Mouse (Mus musculus): Measurements from ENCODE around the gene Gpsm1. TPM values are rescaled to one million over a fixed set of nuclear protein-coding genes. Genes with fewer than 3 reads are reported as not detected.

The Gpsm1 gene
- polyA plus RNA-seq, 1 experiment: 57.7 TPM

DNA sequence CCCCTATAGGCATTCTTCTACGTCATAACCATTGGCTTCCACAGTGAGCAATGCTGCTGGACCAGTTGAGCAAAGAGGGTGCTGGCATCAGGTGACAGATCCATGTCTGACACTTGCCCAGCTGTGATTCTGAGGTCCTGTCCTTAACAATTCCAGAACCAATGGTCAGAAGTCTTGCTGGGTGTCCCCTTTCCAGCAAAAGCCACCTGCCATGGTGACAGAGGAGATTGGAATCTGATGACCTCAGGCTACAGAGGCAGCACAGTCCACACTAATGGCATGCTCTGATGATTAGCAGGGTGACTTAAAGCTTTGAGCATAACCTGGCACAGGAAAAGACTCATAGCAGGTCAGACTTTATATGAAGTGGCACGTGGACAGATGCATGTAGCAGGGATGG, 9.8 kb upstream of the Gpsm1 start:
- DNase-seq: no peak
- no peaks in the 10 kb centered on the region for H3K36me3 ChIP-seq (ENCODE audit: control insufficient read depth, insufficient read depth, low read length)
- WGBS: 98% methylated on average over 2 of the region's 2 CpGs
- H3K27ac ChIP-seq (ENCODE audit: control insufficient read depth, insufficient read depth, low read length): no peak overlapping the region
- H3K4me1 ChIP-seq (replicated peaks; ENCODE audit: control insufficient read depth, insufficient read depth, low read length): no peaks in the 10 kb centered on the region
- TF ChIP-seq POLR2A (IDR thresholded peaks at IDR 0.05; ENCODE audit: control insufficient read depth, extremely low read depth, insufficient read depth, low read length, poor library complexity): no peak
- TF ChIP-seq CTCF (IDR thresholded peaks at IDR 0.05; ENCODE audit: borderline replicate concordance, control insufficient read depth, extremely low read depth, insufficient read depth, low read length, poor library complexity): no peak
- no peak overlapping the region for H3K4me3 ChIP-seq (ENCODE audit: control insufficient read depth, insufficient read depth, low read length)
- H3K27me3 ChIP-seq (ENCODE audit: control insufficient read depth, insufficient read depth, low read length): no peaks in the 10 kb centered on the region

DNA sequence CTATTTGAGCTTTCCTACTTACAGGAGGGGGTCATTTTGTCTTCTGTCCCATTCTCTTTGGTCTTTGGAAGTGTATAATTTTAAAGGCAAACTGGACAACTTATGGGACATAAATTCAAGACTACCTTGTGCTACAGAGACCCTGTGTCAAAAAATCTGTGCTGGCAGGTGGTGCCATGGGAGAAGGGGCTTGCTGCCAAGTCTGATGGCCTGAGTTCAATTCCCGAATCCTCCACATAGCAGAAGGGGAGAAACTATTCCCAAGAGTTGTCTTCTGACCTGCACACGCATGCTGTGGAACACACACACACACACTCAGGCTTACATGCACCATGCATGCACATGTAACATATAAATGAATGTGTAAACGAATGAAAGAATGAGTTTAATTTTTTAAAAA, 8.6 kb upstream of the Gpsm1 start:
- no peak overlapping the region for H3K27ac ChIP-seq (ENCODE audit: control insufficient read depth, insufficient read depth, low read length)
- TF ChIP-seq CTCF (IDR thresholded peaks at IDR 0.05; ENCODE audit: borderline replicate concordance, control insufficient read depth, extremely low read depth, insufficient read depth, low read length, poor library complexity): no peak
- no peak for TF ChIP-seq POLR2A (IDR thresholded peaks at IDR 0.05; ENCODE audit: control insufficient read depth, extremely low read depth, insufficient read depth, low read length, poor library complexity)
- no peak overlapping the region for H3K4me3 ChIP-seq (ENCODE audit: control insufficient read depth, insufficient read depth, low read length)
- H3K27me3 ChIP-seq (ENCODE audit: control insufficient read depth, insufficient read depth, low read length): no peaks in the 10 kb centered on the region
- WGBS: 91% methylated on average over 3 of the region's 3 CpGs
- DNase-seq: no peak
- no peaks in the 10 kb centered on the region for H3K36me3 ChIP-seq (ENCODE audit: control insufficient read depth, insufficient read depth, low read length)
- peaks cover 7% of the 10 kb centered on the region for H3K4me1 ChIP-seq (replicated peaks; ENCODE audit: control insufficient read depth, insufficient read depth, low read length)

- WGBS: 88% methylated on average over 10 of the region's 10 CpGs
- no peak overlapping the region for H3K4me3 ChIP-seq (ENCODE audit: control insufficient read depth, insufficient read depth, low read length)
- no peaks in the 10 kb centered on the region for H3K36me3 ChIP-seq (ENCODE audit: control insufficient read depth, insufficient read depth, low read length)
- TF ChIP-seq POLR2A (IDR thresholded peaks at IDR 0.05; ENCODE audit: control insufficient read depth, extremely low read depth, insufficient read depth, low read length, poor library complexity) (no peak), CTCF (IDR thresholded peaks at IDR 0.05; ENCODE audit: borderline replicate concordance, control insufficient read depth, extremely low read depth, insufficient read depth, low read length, poor library complexity) (no peak)
- no peak overlapping the region for H3K27ac ChIP-seq (ENCODE audit: control insufficient read depth, insufficient read depth, low read length)
- H3K4me1 ChIP-seq (replicated peaks; ENCODE audit: control insufficient read depth, insufficient read depth, low read length): peaks cover 20% of the 10 kb centered on the region
- no peak for DNase-seq
- no peaks in the 10 kb centered on the region for H3K27me3 ChIP-seq (ENCODE audit: control insufficient read depth, insufficient read depth, low read length)
Measured at GRCm38 (mm10) chr2:26309739-26310138, 5.6 kb upstream of the Gpsm1 start.

DNA sequence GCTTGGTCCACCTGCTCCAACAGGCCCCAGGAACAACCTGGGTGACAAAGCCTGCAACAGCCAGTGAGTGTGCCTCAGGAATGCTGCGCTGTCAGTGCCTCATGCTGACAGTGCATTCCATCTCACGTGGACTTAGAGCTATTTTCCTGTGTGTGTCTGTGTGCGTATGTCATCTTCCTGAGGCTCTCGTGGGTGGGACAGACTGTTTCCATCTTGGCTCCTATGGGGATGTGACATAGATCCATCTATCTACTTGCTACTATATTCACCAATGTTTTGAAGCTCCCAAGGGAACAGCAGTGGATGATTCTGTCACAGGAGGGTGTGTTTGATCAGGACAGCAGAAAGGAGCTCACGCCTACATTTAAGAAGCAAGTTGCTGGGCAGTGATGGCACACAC, 3.4 kb upstream of the Gpsm1 start:
- 35% methylated on average over 5 of the region's 5 CpGs for WGBS
- DNase-seq: peak; percentile 31
- Histone ChIP-seq H3K4me3 (ENCODE audit: control insufficient read depth, insufficient read depth, low read length) (no peak overlapping the region), H3K27me3 (ENCODE audit: control insufficient read depth, insufficient read depth, low read length) (no peaks in the 10 kb centered on the region), H3K27ac (ENCODE audit: control insufficient read depth, insufficient read depth, low read length) (no peak overlapping the region), H3K4me1 (replicated peaks; ENCODE audit: control insufficient read depth, insufficient read depth, low read length) (peaks cover 36% of the 10 kb centered on the region), H3K36me3 (ENCODE audit: control insufficient read depth, insufficient read depth, low read length) (no peaks in the 10 kb centered on the region)
- TF ChIP-seq POLR2A (IDR thresholded peaks at IDR 0.05; ENCODE audit: control insufficient read depth, extremely low read depth, insufficient read depth, low read length, poor library complexity) (no peak), CTCF (IDR thresholded peaks at IDR 0.05; ENCODE audit: borderline replicate concordance, control insufficient read depth, extremely low read depth, insufficient read depth, low read length, poor library complexity) (no peak)

- DNase-seq: no peak
- Histone ChIP-seq H3K27me3 (ENCODE audit: control insufficient read depth, insufficient read depth, low read length) (no peaks in the 10 kb centered on the region), H3K27ac (ENCODE audit: control insufficient read depth, insufficient read depth, low read length) (no peak overlapping the region), H3K4me3 (ENCODE audit: control insufficient read depth, insufficient read depth, low read length) (no peak overlapping the region), H3K4me1 (replicated peaks; ENCODE audit: control insufficient read depth, insufficient read depth, low read length) (peaks cover 36% of the 10 kb centered on the region), H3K36me3 (ENCODE audit: control insufficient read depth, insufficient read depth, low read length) (no peaks in the 10 kb centered on the region)
- WGBS: 53% methylated on average over 2 of the region's 2 CpGs
- TF ChIP-seq POLR2A (IDR thresholded peaks at IDR 0.05; ENCODE audit: control insufficient read depth, extremely low read depth, insufficient read depth, low read length, poor library complexity) (no peak), CTCF (IDR thresholded peaks at IDR 0.05; ENCODE audit: borderline replicate concordance, control insufficient read depth, extremely low read depth, insufficient read depth, low read length, poor library complexity) (no peak)
Measured at GRCm38 (mm10) chr2:26312812-26313211, 2.5 kb upstream of the Gpsm1 start.

DNA sequence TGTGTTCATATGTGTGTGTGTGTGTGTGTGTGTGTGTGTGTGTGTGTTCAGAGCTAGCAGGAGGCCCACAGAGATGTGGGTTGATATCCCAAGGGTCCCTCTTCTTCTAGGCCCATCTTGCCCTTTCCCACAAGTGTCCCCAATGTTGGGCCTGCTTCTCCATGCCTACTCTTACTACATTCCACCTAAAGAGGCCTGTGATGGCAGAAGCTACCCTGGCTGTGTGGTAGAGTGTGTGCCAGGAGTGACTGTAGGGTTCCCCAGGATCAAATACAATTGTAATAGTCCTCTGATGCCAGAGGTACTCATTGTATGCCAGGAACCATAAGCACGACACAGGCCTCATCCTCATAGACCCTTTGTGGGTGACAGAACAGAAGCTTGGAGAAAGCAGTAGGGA, 1.9 kb upstream of the Gpsm1 start:
- H3K4me3 ChIP-seq (ENCODE audit: control insufficient read depth, insufficient read depth, low read length): no peak overlapping the region
- WGBS: 92% methylated on average over 1 of the region's 1 CpGs
- TF ChIP-seq CTCF (IDR thresholded peaks at IDR 0.05; ENCODE audit: borderline replicate concordance, control insufficient read depth, extremely low read depth, insufficient read depth, low read length, poor library complexity): no peak
- no peak for TF ChIP-seq POLR2A (IDR thresholded peaks at IDR 0.05; ENCODE audit: control insufficient read depth, extremely low read depth, insufficient read depth, low read length, poor library complexity)
- H3K4me1 ChIP-seq (replicated peaks; ENCODE audit: control insufficient read depth, insufficient read depth, low read length): peaks cover 36% of the 10 kb centered on the region
- no peak for DNase-seq
- no peaks in the 10 kb centered on the region for H3K27me3 ChIP-seq (ENCODE audit: control insufficient read depth, insufficient read depth, low read length)
- H3K36me3 ChIP-seq (ENCODE audit: control insufficient read depth, insufficient read depth, low read length): no peaks in the 10 kb centered on the region
- no peak overlapping the region for H3K27ac ChIP-seq (ENCODE audit: control insufficient read depth, insufficient read depth, low read length)

Measured in thymus, adult 2 months (tissue).